Mouse (Mus musculus) forebrain, postnatal 0 days (tissue): ENCODE measurements at regions not wholly inside any gene's neighbourhood (a gene's known extent, or its start where the extent isn't known, plus 50 kb on each side); places are given as distances from the start of the nearest gene placed in this dataset.
A peak's percentile ranks its signal among the peaks of the same experiment; 100 is the strongest.

ENCODE experiments used
- ATAC-seq: fragments of 200-750 bp; cut with Nextera tagmentation; 2 replicates; pipeline ENCODE4 v1.8.0; 2017; ENCODE audit warnings: mild to moderate bottlenecking, moderate library complexity
- DNase-seq: peaks from one replicate; pipeline ENCODE4 v3.0.0-alpha.2; 2015
- H3K27ac ChIP-seq: fragments of 300-500 bp; sonication (generic); 2 replicates; pipeline ENCODE4 v1.5.1; 2014; ENCODE audit warnings: low read depth, mild to moderate bottlenecking, antibody characterized with exemption, low read length, moderate library complexity, mixed read lengths
- H3K27me3 ChIP-seq: fragments of 300-500 bp; sonication (generic); 2 replicates; pipeline ENCODE4 v1.6.1; 2014; ENCODE audit warnings: mild to moderate bottlenecking, low read length, mixed read lengths; ENCODE audit not compliant: insufficient read depth
- H3K36me3 ChIP-seq: fragments of 300-500 bp; sonication (generic); 2 replicates; pipeline ENCODE4 v1.6.1; 2014; ENCODE audit warnings: mild to moderate bottlenecking, moderate library complexity; ENCODE audit not compliant: insufficient read depth
- H3K4me1 ChIP-seq: fragments of 300-500 bp; sonication (generic); 2 replicates; pipeline ENCODE4 v1.6.1; 2014; ENCODE audit warnings: antibody characterized with exemption; ENCODE audit not compliant: insufficient read depth
- H3K4me2 ChIP-seq: fragments of 300-500 bp; sonication (generic); 2 replicates; pipeline ENCODE4 v1.6.1; 2014; ENCODE audit warnings: low read depth, mild to moderate bottlenecking, moderate library complexity
- H3K4me3 ChIP-seq: fragments of 300-500 bp; sonication (generic); 2 replicates; pipeline ENCODE4 v1.5.1; 2014; ENCODE audit warnings: low read depth, low read length, mixed read lengths
- H3K9ac ChIP-seq: fragments of 300-500 bp; sonication (generic); 2 replicates; pipeline ENCODE4 v1.6.1; 2014; ENCODE audit warnings: mild to moderate bottlenecking
- H3K9me3 ChIP-seq: fragments of 300-500 bp; sonication (generic); 2 replicates; pipeline ENCODE4 v1.6.1; 2016; ENCODE audit warnings: low read length
- CTCF ChIP-seq: sonication (generic); IDR thresholded peaks from 2 replicates; pipeline ENCODE4 v1.5.1; 2016; ENCODE audit warnings: antibody characterized with exemption, control low read depth, low read depth
- WGBS: fragments of 180-500 bp; shearing (Covaris S2); extraction: QIAGEN DNeasy Blood & Tissue Kit; methylation state at CpG from one replicate; pipeline ENCODE4 v1.1.7; 2014; 5-methylcytosine and 5-hydroxymethylcytosine counted together

- ATAC-seq: no peak
- no peak for TF ChIP-seq CTCF
Observed at GRCm38 (mm10) chr5:61943376-61943775, 134.8 kb downstream of the G6pd2 start.

DNA sequence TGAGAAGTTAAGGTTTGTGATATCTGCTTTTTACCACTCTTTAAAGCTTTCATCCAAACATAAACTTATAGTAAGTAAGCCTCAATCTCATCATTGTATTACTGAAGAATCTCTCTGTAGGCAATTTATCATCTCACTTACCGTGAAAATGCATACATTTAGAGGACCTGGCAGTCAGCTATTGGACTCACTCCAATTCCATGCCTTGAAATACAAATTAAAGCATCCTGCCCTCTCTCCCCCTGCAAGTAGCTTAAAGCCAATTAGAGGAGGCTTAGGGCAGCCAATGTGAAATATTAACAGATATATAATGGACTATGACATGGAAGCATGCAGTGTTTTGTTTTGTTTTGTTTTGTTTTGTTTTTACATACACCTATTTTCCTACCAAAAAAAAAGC lies 176.6 kb downstream of the G6pd2 start:
- no peak overlapping the region for H3K27ac ChIP-seq
- H3K36me3 ChIP-seq: no peaks in the 10 kb centered on the region
- no peaks in the 10 kb centered on the region for H3K27me3 ChIP-seq
- H3K4me3 ChIP-seq: no peak overlapping the region
- WGBS: 23% methylated on average over 1 of the region's 1 CpGs
- no peak for TF ChIP-seq CTCF
- H3K4me2 ChIP-seq: no peak overlapping the region
- ATAC-seq (no peak), DNase-seq (no peak)
- H3K9me3 ChIP-seq: no peaks in the 10 kb centered on the region
- H3K4me1 ChIP-seq: no peaks in the 10 kb centered on the region
- H3K9ac ChIP-seq: no peak overlapping the region

More at GRCm38 (mm10) chr5:61943376-61943775, 134.8 kb downstream of the G6pd2 start:
- Histone ChIP-seq H3K4me1 (no peaks in the 10 kb centered on the region), H3K27ac (no peak overlapping the region), H3K4me2 (no peak overlapping the region), H3K9ac (no peak overlapping the region), H3K36me3 (no peaks in the 10 kb centered on the region), H3K9me3 (no peaks in the 10 kb centered on the region), H3K27me3 (no peaks in the 10 kb centered on the region), H3K4me3 (no peak overlapping the region)
- WGBS: 93% methylated on average over 1 of the region's 1 CpGs
- no peak for DNase-seq

DNA sequence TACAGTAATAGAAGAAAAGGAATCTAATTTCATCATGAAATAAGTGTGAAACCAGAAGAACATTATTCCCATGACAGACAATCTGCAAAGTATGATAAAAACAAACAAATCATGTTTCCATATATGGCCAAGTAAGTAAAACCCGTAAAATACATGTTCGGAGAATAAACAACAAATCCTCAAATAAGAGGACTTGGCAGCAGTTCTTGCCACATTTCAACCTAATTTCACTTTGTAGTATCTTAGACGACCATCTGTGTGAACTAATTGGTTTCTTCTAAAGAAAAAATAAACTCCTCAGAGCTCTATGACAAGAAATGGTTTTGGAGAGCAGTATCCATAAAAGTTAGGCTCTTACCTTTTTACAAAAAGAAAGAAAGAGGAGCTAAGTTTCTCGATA lies 210.9 kb downstream of the G6pd2 start:
- TF ChIP-seq CTCF: no peak
- Histone ChIP-seq H3K27ac (no peak overlapping the region), H3K27me3 (no peaks in the 10 kb centered on the region), H3K4me1 (no peaks in the 10 kb centered on the region), H3K36me3 (no peaks in the 10 kb centered on the region), H3K4me3 (no peak overlapping the region), H3K9ac (no peak overlapping the region), H3K9me3 (no peaks in the 10 kb centered on the region), H3K4me2 (no peak overlapping the region)
- peak; percentile 53 for DNase-seq
- no peak; the same call in 1 of the 2 replicates for ATAC-seq
- WGBS: 54% methylated on average over 4 of the region's 4 CpGs

GRCm38 (mm10) chr5:62020260-62020659 lies 211.6 kb downstream of the G6pd2 start:
- no peak for TF ChIP-seq CTCF
- no peaks in the 10 kb centered on the region for H3K9me3 ChIP-seq
- H3K27me3 ChIP-seq: no peaks in the 10 kb centered on the region
- no peak for DNase-seq
- no peak overlapping the region for H3K4me3 ChIP-seq
- H3K4me2 ChIP-seq: no peak overlapping the region
- no peak overlapping the region for H3K27ac ChIP-seq
- H3K36me3 ChIP-seq: no peaks in the 10 kb centered on the region
- H3K4me1 ChIP-seq: no peaks in the 10 kb centered on the region
- no peak overlapping the region for H3K9ac ChIP-seq
- no peak for ATAC-seq

DNA sequence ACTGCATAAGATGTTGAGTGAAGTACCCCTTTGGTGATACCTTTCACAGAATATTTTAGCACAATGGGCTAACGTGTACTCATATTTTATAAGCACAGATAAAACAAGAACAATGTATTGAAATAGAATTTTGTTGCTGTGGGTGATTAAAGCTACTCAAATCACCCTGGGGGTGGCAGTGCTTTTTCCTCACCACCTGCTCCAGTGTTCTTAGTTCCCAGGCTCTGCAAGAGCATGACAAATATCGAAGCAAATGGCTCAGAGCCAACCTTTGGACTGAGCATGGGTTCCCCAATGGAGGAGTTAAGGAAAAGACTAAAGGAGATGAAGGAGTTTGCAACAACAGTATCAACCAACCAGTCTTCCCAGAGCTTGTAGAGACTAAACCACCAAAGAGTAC lies 232.9 kb downstream of the G6pd2 start:
- 75% methylated on average over 2 of the region's 2 CpGs for WGBS
- H3K4me2 ChIP-seq: no peak overlapping the region
- no peak overlapping the region for H3K27ac ChIP-seq
- no peak for ATAC-seq
- H3K4me3 ChIP-seq: no peak overlapping the region
- H3K36me3 ChIP-seq: no peaks in the 10 kb centered on the region
- H3K4me1 ChIP-seq: no peaks in the 10 kb centered on the region
- H3K27me3 ChIP-seq: no peaks in the 10 kb centered on the region
- no peak for DNase-seq
- no peak for TF ChIP-seq CTCF
- H3K9me3 ChIP-seq: no peaks in the 10 kb centered on the region
- H3K9ac ChIP-seq: no peak overlapping the region

DNA sequence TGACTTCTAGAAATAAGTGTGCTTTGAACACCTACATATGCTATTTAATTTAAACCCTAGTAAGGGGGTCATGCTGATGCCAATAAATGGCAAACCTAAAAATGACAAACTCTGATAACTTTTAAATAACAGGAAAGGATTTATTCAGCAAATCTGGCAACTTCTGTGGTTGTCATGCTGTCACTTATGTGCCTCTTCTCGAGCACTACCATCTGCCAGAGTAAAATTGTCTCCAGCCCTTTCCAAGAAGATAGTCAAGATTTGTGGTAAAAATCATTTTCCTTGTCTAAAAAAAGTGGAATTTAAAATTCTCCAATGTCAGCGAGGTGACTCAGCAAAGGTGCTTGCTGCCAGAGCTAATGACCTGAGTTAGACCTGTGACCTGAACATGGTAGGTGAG lies 235.1 kb downstream of the G6pd2 start:
- Histone ChIP-seq H3K4me2 (no peak overlapping the region), H3K27ac (no peak overlapping the region), H3K9me3 (no peaks in the 10 kb centered on the region), H3K4me1 (no peaks in the 10 kb centered on the region), H3K4me3 (no peak overlapping the region), H3K27me3 (no peaks in the 10 kb centered on the region), H3K36me3 (no peaks in the 10 kb centered on the region), H3K9ac (no peak overlapping the region)
- TF ChIP-seq CTCF: no peak
- DNase-seq (peak; percentile 36), ATAC-seq (peak; percentile 45; the same call in 1 of the 2 replicates)
- WGBS: 51% methylated on average over 2 of the region's 2 CpGs

DNA sequence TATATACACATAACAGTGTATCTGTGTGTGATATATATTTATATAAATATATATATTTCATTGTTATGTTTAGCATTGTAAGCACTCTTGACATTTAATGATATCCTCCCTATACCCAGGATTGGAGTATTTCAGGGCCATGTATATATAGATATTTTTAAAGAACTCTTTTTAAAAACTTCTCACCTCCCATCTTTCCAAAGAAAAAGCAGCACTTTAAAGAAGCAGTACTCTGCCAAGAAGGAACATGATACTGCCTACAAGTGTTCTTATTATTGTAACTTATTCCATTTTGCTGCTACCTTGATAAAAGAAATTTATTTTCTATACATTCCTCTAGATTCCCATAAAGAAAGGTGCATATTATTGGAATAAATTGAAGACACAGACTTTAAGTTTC lies 270.4 kb downstream of the G6pd2 start:
- H3K4me3 ChIP-seq: no peak overlapping the region
- no peaks in the 10 kb centered on the region for H3K27me3 ChIP-seq
- H3K27ac ChIP-seq: no peak overlapping the region
- ATAC-seq (no peak), DNase-seq (no peak)
- no peaks in the 10 kb centered on the region for H3K9me3 ChIP-seq
- TF ChIP-seq CTCF: no peak
- H3K4me1 ChIP-seq: no peaks in the 10 kb centered on the region
- H3K9ac ChIP-seq: no peak overlapping the region
- H3K4me2 ChIP-seq: no peak overlapping the region
- no peaks in the 10 kb centered on the region for H3K36me3 ChIP-seq

DNA sequence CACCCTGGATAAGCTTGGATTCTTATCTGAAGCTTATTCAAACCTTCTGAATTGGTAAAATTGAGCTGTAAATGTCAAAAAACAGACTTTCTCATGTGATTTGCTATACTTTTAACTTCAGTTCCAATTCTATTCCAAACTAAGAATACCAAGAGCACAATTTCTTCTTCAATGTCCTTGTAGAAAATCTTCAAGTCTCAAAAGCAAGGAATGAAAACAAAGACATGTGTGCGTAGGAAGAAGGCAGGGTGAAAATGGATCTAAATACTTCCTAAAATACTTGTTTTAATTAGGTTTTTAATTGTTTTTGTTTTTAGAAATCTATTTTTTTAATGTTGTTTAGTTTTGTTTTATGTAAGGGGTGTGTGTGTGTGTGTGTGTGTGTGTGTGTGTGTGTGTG lies 280.9 kb downstream of the G6pd2 start:
- no peak for TF ChIP-seq CTCF
- Histone ChIP-seq H3K4me1 (no peaks in the 10 kb centered on the region), H3K4me2 (no peak overlapping the region), H3K27me3 (no peaks in the 10 kb centered on the region), H3K9me3 (no peaks in the 10 kb centered on the region), H3K4me3 (no peak overlapping the region), H3K9ac (no peak overlapping the region), H3K27ac (no peak overlapping the region), H3K36me3 (no peaks in the 10 kb centered on the region)
- WGBS: 89% methylated on average over 1 of the region's 1 CpGs
- DNase-seq (no peak), ATAC-seq (no peak)
